ENCODE assay signal across 26 mouse cellular contexts in genomic region chr16:6997109-6997508, GRCm38 (mm10).
"Had no signal": no experiment of that assay in that cellular context is flagged by ENCODE, and none has a peak within 500 bp of the region (broad histone marks: within the 10 kb centered on the region; RNA-seq: fewer than 3 reads in every experiment).

No protein-coding gene starts in this region.

- H3K4me1 ChIP-seq: heart, embryonic 10.5 days; hindbrain, embryonic 12.5 days; intestine, embryonic 15.5 days; limb, embryonic 10.5 days; limb, embryonic 12.5 days; liver, embryonic 13.5 days; liver, embryonic 15.5 days had no signal

- H3K4me3 ChIP-seq: gastrocnemius, adult 2 months; heart, embryonic 10.5 days; heart, embryonic 12.5 days; hindbrain, embryonic 10.5 days; hindbrain, embryonic 12.5 days; intestine, embryonic 15.5 days; layer of hippocampus, adult 2 months; left cerebral cortex, adult 2 months; limb, embryonic 10.5 days; limb, embryonic 12.5 days; liver, embryonic 13.5 days; liver, embryonic 15.5 days had no signal

- H3K36me3 ChIP-seq: heart, embryonic 10.5 days; heart, embryonic 12.5 days; hindbrain, embryonic 10.5 days; hindbrain, embryonic 12.5 days; intestine, embryonic 15.5 days; limb, embryonic 10.5 days; limb, embryonic 12.5 days; liver, embryonic 13.5 days; liver, embryonic 15.5 days had no signal

- H3K9me3 ChIP-seq: heart, embryonic 10.5 days; heart, embryonic 12.5 days; hindbrain, embryonic 10.5 days; hindbrain, embryonic 12.5 days; intestine, embryonic 15.5 days; limb, embryonic 10.5 days; limb, embryonic 12.5 days; liver, embryonic 15.5 days had no signal

- DNase-seq: gastrocnemius, adult 2 months; gastrocnemius, postnatal 10 days; gastrocnemius, postnatal 25 days; heart, adult 18-20 months; heart, postnatal 10 days; heart, postnatal 4 days; kidney, adult 9 months; kidney, postnatal 25 days; kidney, postnatal 4 days; liver; liver, embryonic 13.5 days had no signal

- ATAC-seq: hindbrain, embryonic 16.5 days; inflammation-experienced regulatory T-cells, adult 6 months; intestine, embryonic 15.5 days; intestine, postnatal 0 days had no signal

- H3K9ac ChIP-seq: heart, embryonic 12.5 days; hindbrain, embryonic 12.5 days; hindbrain, embryonic 14.5 days; intestine, embryonic 15.5 days; limb, embryonic 12.5 days; liver, embryonic 13.5 days; liver, embryonic 15.5 days had no signal

- H3K27ac ChIP-seq: gastrocnemius, adult 2 months; heart, embryonic 10.5 days; hindbrain, embryonic 10.5 days; hindbrain, embryonic 12.5 days; hindbrain, embryonic 14.5 days; intestine, embryonic 15.5 days; layer of hippocampus, adult 2 months; left cerebral cortex, adult 2 months; limb, embryonic 10.5 days; limb, embryonic 12.5 days; liver, embryonic 13.5 days; liver, embryonic 15.5 days had no signal

- H3K27me3 ChIP-seq: heart, embryonic 12.5 days; hindbrain, embryonic 12.5 days; intestine, embryonic 15.5 days; limb, embryonic 12.5 days; liver, embryonic 13.5 days; liver, embryonic 15.5 days had no signal

- H3K4me2 ChIP-seq: heart, embryonic 12.5 days; hindbrain, embryonic 12.5 days; hindbrain, embryonic 14.5 days; intestine, embryonic 15.5 days; limb, embryonic 12.5 days; liver, embryonic 11.5 days; liver, embryonic 13.5 days; liver, embryonic 15.5 days had no signal
